Mouse (Mus musculus) C2C12 (cell line): Measurements from ENCODE around the gene Tbk1. TPM values are rescaled to one million over a fixed set of nuclear protein-coding genes. Genes with fewer than 3 reads are reported as not detected.
A peak's percentile ranks its signal among the peaks of the same experiment; 100 is the strongest.

Experiments
- H3K27me3 ChIP-seq: one replicate; pipeline ENCODE4 v1.6.1; 2011; ENCODE audit not compliant: control insufficient read depth, insufficient read depth, insufficient read length
- H3K36me3 ChIP-seq: one replicate; pipeline ENCODE4 v1.6.1; 2011; ENCODE audit not compliant: control insufficient read depth, insufficient read depth
- H3K4me3 ChIP-seq: one replicate; pipeline ENCODE4 v1.5.1; 2011; ENCODE audit warnings: mild to moderate bottlenecking, control low read depth; ENCODE audit not compliant: poor library complexity, insufficient read depth, severe bottlenecking
- H3K79me2 ChIP-seq: one replicate; pipeline ENCODE4 v1.6.1; 2011; ENCODE audit not compliant: control insufficient read depth, insufficient read depth
- H3K79me3 ChIP-seq: one replicate; pipeline ENCODE4 v1.6.1; 2011; ENCODE audit warnings: low read depth, control low read depth
- H3ac ChIP-seq: one replicate; pipeline ENCODE3; 2011; ENCODE audit warnings: low read depth; ENCODE audit not compliant: control insufficient read depth, insufficient read length
- CEBPB ChIP-seq: IDR thresholded peaks from one replicate; pipeline ENCODE4 v1.6.1; 2011; ENCODE audit warnings: low read depth, mild to moderate bottlenecking, control low read depth, moderate library complexity
- CTCF ChIP-seq: IDR thresholded peaks from one replicate; pipeline ENCODE4 v1.5.1; 2011; ENCODE audit not compliant: control insufficient read depth, insufficient read depth, insufficient read length
- FOSL1 ChIP-seq: IDR thresholded peaks from one replicate; pipeline ENCODE4 v1.8.0; 2011; ENCODE audit warnings: mild to moderate bottlenecking, low read length; ENCODE audit not compliant: poor library complexity, insufficient read depth, severe bottlenecking
- MAX ChIP-seq: IDR thresholded peaks from one replicate; pipeline ENCODE4 v1.6.1; 2011; ENCODE audit warnings: mild to moderate bottlenecking, control low read depth
- MYOD1 ChIP-seq: IDR thresholded peaks from one replicate; pipeline ENCODE4 v1.6.1; 2011; ENCODE audit warnings: low read depth; ENCODE audit not compliant: control insufficient read depth, insufficient read length
- MYOG ChIP-seq: IDR thresholded peaks from one replicate; pipeline ENCODE4 v1.6.1; 2011; ENCODE audit not compliant: control insufficient read depth, insufficient read length; ENCODE audit errors: extremely low read depth
- USF1 ChIP-seq: IDR thresholded peaks from one replicate; pipeline ENCODE4 v1.6.1; 2011; ENCODE audit warnings: low read depth, mild to moderate bottlenecking, control low read depth, moderate library complexity
- polyA plus RNA-seq: library from polyadenylated mRNA; unstranded; fragments of >200 nt; fragmentation: generic; extraction: Trizol; gene quantifications from one replicate; pipeline ENCODE4 v1.2.1, GENCODE M21; 2012; ENCODE audit warnings: missing spikeins

Tbk1 gene
- polyA plus RNA-seq, 1 experiment = 10.7 TPM

GRCm38 (mm10) chr10:121626186-121626882 is 39.7 kb upstream of the Tbk1 start, which contains the start of gene Xpot:
Gene Xpot, minus strand, starts transcription at chr10:121626332.
- Histone ChIP-seq H3K27me3 (no peaks in the 10 kb centered on the region), H3K79me2 (peaks cover 48% of the 10 kb centered on the region), H3K79me3 (peaks cover 35% of the 10 kb centered on the region), H3K4me3 (peak within 1 kb of the TSS; percentile 85), H3ac (peak within 1 kb of the TSS; percentile 82), H3K36me3 (peaks cover 27% of the 10 kb centered on the region)
- peak; percentile 89 for TF ChIP-seq USF1
- TF ChIP-seq MAX = peak; percentile 99
- no peak for TF ChIP-seq CTCF
- no peak for TF ChIP-seq MYOG
- no peak for TF ChIP-seq FOSL1
- no peak for TF ChIP-seq MYOD1
- no peak for TF ChIP-seq CEBPB

GRCm38 (mm10) chr10:121625407-121626185 is 39.0 kb upstream of the Tbk1 start:
- peaks cover 39% of the 10 kb centered on the region for H3K79me3 ChIP-seq
- H3K4me3 ChIP-seq = peak overlapping the region; percentile 85

GRCm38 (mm10) chr10:121625006-121625405 is 38.4 kb upstream of the Tbk1 start:
- peak overlapping the region; percentile 82 for H3ac ChIP-seq
- H3K79me2 ChIP-seq = peaks cover 61% of the 10 kb centered on the region
- peaks cover 39% of the 10 kb centered on the region for H3K36me3 ChIP-seq
- no peaks in the 10 kb centered on the region for H3K27me3 ChIP-seq
- H3K4me3 ChIP-seq = peak overlapping the region; percentile 85
- H3K79me3 ChIP-seq = peaks cover 43% of the 10 kb centered on the region
- TF ChIP-seq CTCF (no peak), MYOG (no peak), MYOD1 (no peak), USF1 (no peak), MAX (no peak), CEBPB (no peak), FOSL1 (no peak)

More at GRCm38 (mm10) chr10:121625407-121626185, 39.0 kb upstream of the Tbk1 start:
- TF ChIP-seq USF1 = no peak
- TF ChIP-seq CTCF = no peak
- TF ChIP-seq MYOG = no peak
- peak; percentile 69 for TF ChIP-seq CEBPB
- Histone ChIP-seq H3K79me2 (peaks cover 55% of the 10 kb centered on the region), H3K36me3 (peaks cover 33% of the 10 kb centered on the region), H3K27me3 (no peaks in the 10 kb centered on the region), H3ac (peak overlapping the region; percentile 82)

- H3K4me3 ChIP-seq = no peak overlapping the region
- H3K36me3 ChIP-seq = peaks cover 53% of the 10 kb centered on the region
- H3ac ChIP-seq = no peak overlapping the region
- peaks cover 70% of the 10 kb centered on the region for H3K79me2 ChIP-seq
- H3K79me3 ChIP-seq = peaks cover 45% of the 10 kb centered on the region
- TF ChIP-seq USF1 (no peak), MAX (no peak), MYOG (no peak), MYOD1 (no peak), CEBPB (no peak), FOSL1 (no peak), CTCF (no peak)
- H3K27me3 ChIP-seq = no peaks in the 10 kb centered on the region
These were observed 37.1 kb upstream of the Tbk1 start for GRCm38 (mm10) chr10:121623670-121624069.

- Histone ChIP-seq H3K79me2 (peaks cover 70% of the 10 kb centered on the region), H3K79me3 (peaks cover 45% of the 10 kb centered on the region), H3K4me3 (no peak overlapping the region), H3ac (no peak overlapping the region), H3K27me3 (no peaks in the 10 kb centered on the region), H3K36me3 (peaks cover 65% of the 10 kb centered on the region)
- no peak for TF ChIP-seq MAX
- no peak for TF ChIP-seq MYOG
- no peak for TF ChIP-seq FOSL1
- TF ChIP-seq MYOD1 = no peak
- TF ChIP-seq CTCF = no peak
- TF ChIP-seq USF1 = no peak
These were observed 35.8 kb upstream of the Tbk1 start for GRCm38 (mm10) chr10:121622431-121622830.

GRCm38 (mm10) chr10:121615935-121616334 is 29.3 kb upstream of the Tbk1 start:
- Histone ChIP-seq H3K4me3 (no peak overlapping the region), H3ac (no peak overlapping the region), H3K36me3 (peaks cover 99% of the 10 kb centered on the region), H3K79me3 (peaks cover 10% of the 10 kb centered on the region), H3K27me3 (no peaks in the 10 kb centered on the region), H3K79me2 (peaks cover 18% of the 10 kb centered on the region)
- TF ChIP-seq USF1 (no peak), CTCF (no peak), MAX (no peak), FOSL1 (no peak)
